Mouse (Mus musculus): ENCODE results near the gene Hmgb1. TPM values are rescaled to one million over a fixed set of nuclear protein-coding genes. Genes with fewer than 3 reads are reported as not detected.

The Hmgb1 gene
- total and polyA plus RNA-seq, 3 experiments = 227 to 899 (median 288) TPM

GRCm38 (mm10) chr5:149089860-149090259, 94.4 kb downstream of the Hmgb1 start:
- Histone ChIP-seq H3K9ac (ENCODE audit: insufficient read depth, low read depth) (no peak overlapping the region), H3K4me1 (ENCODE audit: control insufficient read depth in 1 of 2, insufficient read depth in 2 of 2) (peaks cover 29 to 37% of the 10 kb centered on the region in 2 experiments), H3K36me3 (replicated peaks in 1 of 2; ENCODE audit: control insufficient read depth in 1 of 2, insufficient read depth in 1 of 2, low read length in 1 of 2) (no peaks in the 10 kb centered on the region), H3K9me3 (replicated peaks; ENCODE audit: low read length) (peaks cover 2% of the 10 kb centered on the region), H3K27me3 (replicated peaks) (no peaks in the 10 kb centered on the region), H3K4me3 (replicated peaks in 1 of 3; ENCODE audit: low read depth in 2 of 3, low read length in 2 of 3, poor library complexity in 1 of 3) (no peak overlapping the region), H3K4me2 (ENCODE audit: insufficient read depth, low read depth, poor library complexity, severe bottlenecking) (no peak overlapping the region), H3K27ac (ENCODE audit: insufficient read depth, low read depth) (peak overlapping the region; percentile 71), H3K79me2 (replicated peaks; ENCODE audit: control insufficient read depth, extremely low read depth, insufficient read depth, poor library complexity, severe bottlenecking) (no peaks in the 10 kb centered on the region)
- DNase-seq (ENCODE audit: extremely low read depth) = no peak
- TF ChIP-seq EP300 (IDR thresholded peaks at IDR 0.05; ENCODE audit: low read length) (peak; percentile 76), MAZ (IDR thresholded peaks at IDR 0.05; ENCODE audit: low read depth, low read length) (0 out of 2 replicates have a peak, but pooled peaks have one; percentile 16), JUN (IDR thresholded peaks at IDR 0.05; ENCODE audit: insufficient read depth, low read depth, low read length) (peak; percentile 38; the same call in 1 of the 2 replicates), MAX (IDR thresholded peaks at IDR 0.05; ENCODE audit: low read length) (0 out of 2 replicates have a peak, but pooled peaks have one; percentile 47), ELF1 (IDR thresholded peaks at IDR 0.05; ENCODE audit: low read depth, low read length) (no peak), IRF4 (IDR thresholded peaks at IDR 0.05; ENCODE audit: low read depth, low read length) (0 out of 2 replicates have a peak, but pooled peaks have one; percentile 28), MEF2A (IDR thresholded peaks at IDR 0.05; ENCODE audit: borderline replicate concordance, low read depth, low read length) (peak; percentile 69; the same call in 1 of the 2 replicates), RCOR1 (conservative IDR thresholded peaks at IDR 0.05; ENCODE audit: low read depth, low read length) (no peak), JUND (conservative IDR thresholded peaks at IDR 0.05; ENCODE audit: low read depth, low read length) (peak; percentile 57), CHD1 (IDR thresholded peaks at IDR 0.05; ENCODE audit: low read depth, low read length) (no peak)
- in situ Hi-C loops (cut with MboI; ENCODE audit: low pct_ligation_motif_present, low pct_unique_long_range_greater_than_20kb, low sequenced_read_pairs) (no loop called here), dilution Hi-C loops (cut with MboI; ENCODE audit: extremely low pct_ligation_motif_present, extremely low pct_unique_long_range_greater_than_20kb, low sequenced_read_pairs) (no loop called here)

GRCm38 (mm10) chr5:149089456-149089855, 94.8 kb downstream of the Hmgb1 start:
- H3K27me3 ChIP-seq (replicated peaks) = no peaks in the 10 kb centered on the region
- no peaks in the 10 kb centered on the region for H3K79me2 ChIP-seq (replicated peaks; ENCODE audit: control insufficient read depth, extremely low read depth, insufficient read depth, poor library complexity, severe bottlenecking)
- H3K9ac ChIP-seq (ENCODE audit: insufficient read depth, low read depth) = peak overlapping the region; percentile 28; the same call in 1 of the 2 replicates
- no peak for DNase-seq (ENCODE audit: extremely low read depth)
- H3K27ac ChIP-seq (ENCODE audit: insufficient read depth, low read depth) = peak overlapping the region; percentile 71
- in situ Hi-C loops (cut with MboI; ENCODE audit: low pct_ligation_motif_present, low pct_unique_long_range_greater_than_20kb, low sequenced_read_pairs) = no loop called here
- H3K4me3 ChIP-seq (replicated peaks in 1 of 3; ENCODE audit: low read depth in 2 of 3, low read length in 2 of 3, poor library complexity in 1 of 3) = no peak overlapping the region
- H3K4me1 ChIP-seq (ENCODE audit: control insufficient read depth in 1 of 2, insufficient read depth in 2 of 2) = peaks cover 29 to 37% of the 10 kb centered on the region in 2 experiments
- no peak for TF ChIP-seq BHLHE40 (IDR thresholded peaks at IDR 0.05; ENCODE audit: low read depth, low read length)
- TF ChIP-seq KAT2A (IDR thresholded peaks at IDR 0.05; ENCODE audit: insufficient replicate concordance, low read length) = no peak
- no peak for TF ChIP-seq USF1 (IDR thresholded peaks at IDR 0.05; ENCODE audit: low read depth, low read length)
- TF ChIP-seq ZMIZ1 (IDR thresholded peaks at IDR 0.05; ENCODE audit: low read depth, low read length) = no peak
- TF ChIP-seq ZC3H11A (IDR thresholded peaks at IDR 0.05; ENCODE audit: low read depth, low read length) = no peak
- no peak for TF ChIP-seq ZKSCAN1 (IDR thresholded peaks at IDR 0.05; ENCODE audit: borderline replicate concordance, low read depth, low read length)
- no peak for TF ChIP-seq EP300 (IDR thresholded peaks at IDR 0.05; ENCODE audit: low read length)
- no peak for TF ChIP-seq RAD21 (IDR thresholded peaks at IDR 0.05; ENCODE audit: low read depth, low read length)
- no peaks in the 10 kb centered on the region for H3K36me3 ChIP-seq (replicated peaks in 1 of 2; ENCODE audit: control insufficient read depth in 1 of 2, insufficient read depth in 1 of 2, low read length in 1 of 2)
- peaks cover 2% of the 10 kb centered on the region for H3K9me3 ChIP-seq (replicated peaks; ENCODE audit: low read length)
- dilution Hi-C loops (cut with MboI; ENCODE audit: extremely low pct_ligation_motif_present, extremely low pct_unique_long_range_greater_than_20kb, low sequenced_read_pairs) = no loop called here
- H3K4me2 ChIP-seq (ENCODE audit: insufficient read depth, low read depth, poor library complexity, severe bottlenecking) = peak overlapping the region; percentile 51; the same call in 1 of the 2 replicates

All from CH12.LX (cell line).